Mouse (Mus musculus) hindbrain, embryonic 14.5 days (tissue): ENCODE results near the gene Heg1. TPM values are rescaled to one million over a fixed set of nuclear protein-coding genes. Genes with fewer than 3 reads are reported as not detected.
A peak's percentile ranks its signal among the peaks of the same experiment; 100 is the strongest.

Experiments
- ATAC-seq: fragments of 200-750 bp; cut with Nextera tagmentation; 2 replicates; pipeline ENCODE4 v1.8.0; 2017; ENCODE audit warnings: moderate number of reproducible peaks, mild to moderate bottlenecking, moderate TSS enrichment, moderate library complexity; ENCODE audit not compliant: low FRiP score
- DNase-seq: peaks from one replicate; pipeline ENCODE4 v3.0.0-alpha.2; 2015; ENCODE audit warnings: low spot score
- H3K27ac ChIP-seq: fragments of 300-500 bp; sonication (generic); 2 replicates; pipeline ENCODE4 v1.5.1; 2014; ENCODE audit warnings: mild to moderate bottlenecking, moderate library complexity
- H3K27me3 ChIP-seq: fragments of 300-500 bp; sonication (generic); 2 replicates; pipeline ENCODE4 v1.6.1; 2014; ENCODE audit warnings: mild to moderate bottlenecking, low read length, mixed read lengths; ENCODE audit not compliant: control insufficient read depth, insufficient read depth
- H3K36me3 ChIP-seq: fragments of 300-500 bp; sonication (generic); replicated peaks from 2 replicates; pipeline ENCODE4 v1.6.1; 2014; ENCODE audit not compliant: control insufficient read depth, insufficient read depth
- H3K4me1 ChIP-seq: fragments of 300-500 bp; sonication (generic); replicated peaks from 2 replicates; pipeline ENCODE4 v1.6.1; 2014; ENCODE audit warnings: antibody characterized with exemption, low read length, mixed read lengths; ENCODE audit not compliant: control insufficient read depth, insufficient read depth
- H3K4me2 ChIP-seq: fragments of 300-500 bp; sonication (generic); replicated peaks from 2 replicates; pipeline ENCODE4 v1.6.1; 2014; ENCODE audit warnings: mild to moderate bottlenecking, moderate library complexity
- H3K4me3 ChIP-seq: fragments of 300-500 bp; sonication (generic); replicated peaks from 2 replicates; pipeline ENCODE4 v1.5.1; 2014; ENCODE audit warnings: mild to moderate bottlenecking, low read length
- H3K9ac ChIP-seq: fragments of 300-500 bp; sonication (generic); 2 replicates; pipeline ENCODE4 v1.6.1; 2014
- H3K9me3 ChIP-seq: fragments of 300-500 bp; sonication (generic); 2 replicates; pipeline ENCODE4 v1.6.1; 2016; ENCODE audit warnings: low read length; ENCODE audit not compliant: control insufficient read depth
- WGBS: fragments of 180-500 bp; shearing (Covaris S2); extraction: QIAGEN DNeasy Blood & Tissue Kit; methylation state at CpG from one replicate; pipeline ENCODE4 v1.1.7; 2014; 5-methylcytosine and 5-hydroxymethylcytosine counted together
- polyA plus RNA-seq: library from polyadenylated mRNA; unstranded; fragments of >200 nt; fragmentation: Nextera tagmentation; extraction: Ambion mirVana; gene quantifications from 2 replicates; pipeline ENCODE4 v1.2.1, GENCODE M21; 2014

Heg1 gene
- polyA plus RNA-seq, 1 experiment from 2014 or later = 10.7 TPM

DNA sequence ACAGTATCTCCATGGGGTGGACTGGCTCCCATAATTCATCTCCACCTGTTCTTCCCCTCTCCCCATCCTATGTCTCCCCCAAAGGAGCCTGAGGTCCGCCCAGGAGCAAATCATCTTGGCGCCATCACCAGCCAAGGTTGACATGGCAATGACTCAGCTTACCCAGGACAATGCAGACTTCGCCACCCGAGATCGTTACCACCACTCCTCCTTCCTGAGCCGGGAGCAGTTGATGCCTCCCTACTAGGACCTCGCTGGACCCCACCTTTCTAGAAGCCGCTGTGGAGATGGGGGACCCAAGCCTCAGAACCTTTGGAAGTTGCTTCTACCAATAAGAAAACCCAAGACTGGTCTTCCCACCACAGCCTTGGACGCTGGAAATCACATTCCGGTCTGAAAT is 21.3 kb upstream of the Heg1 start:
- Histone ChIP-seq H3K9me3 (no peaks in the 10 kb centered on the region), H3K36me3 (no peaks in the 10 kb centered on the region), H3K4me3 (no peak overlapping the region), H3K27ac (no peak overlapping the region), H3K27me3 (no peaks in the 10 kb centered on the region), H3K4me2 (no peak overlapping the region), H3K9ac (no peak overlapping the region), H3K4me1 (no peaks in the 10 kb centered on the region)
- 97% methylated on average over 10 of the region's 10 CpGs for WGBS
- DNase-seq (no peak), ATAC-seq (no peak)

DNA sequence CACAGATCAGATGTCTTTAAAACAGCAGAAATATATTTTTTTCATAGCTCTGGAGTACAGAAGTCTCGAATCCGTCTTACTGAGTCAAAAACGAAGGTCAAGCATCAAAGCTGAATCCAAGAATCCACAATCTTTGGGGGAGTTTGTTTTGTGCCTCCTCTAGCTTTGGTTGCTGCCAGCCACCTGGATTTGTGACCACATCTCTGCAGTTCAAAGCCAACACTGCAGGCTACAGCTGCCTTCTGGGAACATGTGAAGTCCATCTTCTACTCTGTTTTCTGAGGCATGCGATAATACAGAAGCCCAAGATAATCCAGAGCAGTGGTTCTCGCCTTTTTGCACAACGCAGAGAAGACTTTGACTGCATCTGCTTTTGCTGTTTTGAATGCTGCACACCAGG is 17.9 kb upstream of the Heg1 start:
- no peak for DNase-seq
- H3K9me3 ChIP-seq = no peaks in the 10 kb centered on the region
- no peak for ATAC-seq
- H3K9ac ChIP-seq = no peak overlapping the region
- no peaks in the 10 kb centered on the region for H3K27me3 ChIP-seq
- no peak overlapping the region for H3K27ac ChIP-seq
- H3K4me3 ChIP-seq = no peak overlapping the region
- H3K4me1 ChIP-seq = no peaks in the 10 kb centered on the region
- H3K36me3 ChIP-seq = no peaks in the 10 kb centered on the region
- 90% methylated on average over 6 of the region's 6 CpGs for WGBS
- H3K4me2 ChIP-seq = no peak overlapping the region

DNA sequence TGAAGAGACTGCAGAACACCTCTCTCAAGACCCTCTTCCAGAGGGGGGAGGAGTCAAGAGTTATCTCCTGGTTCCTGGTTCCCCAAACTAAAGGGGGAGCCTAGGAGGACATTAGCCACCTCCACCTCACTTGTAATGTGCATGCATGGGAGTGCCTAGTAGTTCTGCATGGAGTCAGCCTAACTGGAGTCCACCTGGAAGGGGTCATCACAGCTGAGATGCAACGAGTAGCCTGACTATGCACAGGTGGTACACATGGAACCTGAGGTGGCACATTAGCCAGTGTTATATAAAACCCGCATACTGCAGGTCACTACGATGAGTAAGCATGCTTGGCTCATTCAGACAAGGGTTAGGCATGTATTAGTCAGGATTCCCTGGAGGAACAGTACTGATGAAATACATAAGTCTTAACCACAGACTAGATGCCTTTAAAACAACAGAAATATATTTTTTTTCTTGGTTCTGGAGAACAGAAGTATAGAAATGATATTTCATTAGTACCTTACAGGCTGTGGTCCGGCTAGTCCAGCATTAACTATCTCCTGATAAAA is 17.1 kb upstream of the Heg1 start:
- Histone ChIP-seq H3K4me3 (no peak overlapping the region), H3K4me1 (no peaks in the 10 kb centered on the region), H3K9ac (no peak overlapping the region), H3K36me3 (no peaks in the 10 kb centered on the region), H3K27ac (no peak overlapping the region), H3K4me2 (no peak overlapping the region), H3K27me3 (no peaks in the 10 kb centered on the region), H3K9me3 (no peaks in the 10 kb centered on the region)
- DNase-seq (no peak), ATAC-seq (no peak)
- WGBS = 90% methylated on average over 4 of the region's 4 CpGs

DNA sequence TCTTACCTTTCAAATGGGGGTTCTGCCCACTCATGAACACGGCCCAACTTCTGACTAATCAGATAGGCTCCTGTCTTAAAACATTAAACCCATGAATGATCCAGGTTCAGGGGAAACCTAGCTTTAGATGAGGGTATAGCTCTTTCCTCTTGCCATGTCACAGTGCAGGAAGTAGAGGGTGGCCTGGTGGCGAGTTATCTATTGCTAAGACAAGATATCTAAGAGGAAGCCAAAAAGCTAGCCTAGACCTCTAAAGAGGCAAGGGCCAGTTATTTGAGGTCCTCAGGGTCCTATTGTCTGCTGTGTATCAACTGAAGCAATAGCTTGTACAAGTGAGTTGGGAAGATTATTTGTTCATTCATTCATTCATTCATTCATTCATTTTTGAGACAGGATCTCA is 15.7 kb upstream of the Heg1 start:
- no peak for DNase-seq
- no peaks in the 10 kb centered on the region for H3K9me3 ChIP-seq
- peaks cover 2% of the 10 kb centered on the region; the same call in 1 of the 2 replicates for H3K4me1 ChIP-seq
- no peak overlapping the region for H3K4me2 ChIP-seq
- H3K27ac ChIP-seq = no peak overlapping the region
- H3K27me3 ChIP-seq = no peaks in the 10 kb centered on the region
- no peak for ATAC-seq
- WGBS = 96% methylated on average over 2 of the region's 2 CpGs
- H3K4me3 ChIP-seq = no peak overlapping the region
- no peak overlapping the region for H3K9ac ChIP-seq
- H3K36me3 ChIP-seq = no peaks in the 10 kb centered on the region

DNA sequence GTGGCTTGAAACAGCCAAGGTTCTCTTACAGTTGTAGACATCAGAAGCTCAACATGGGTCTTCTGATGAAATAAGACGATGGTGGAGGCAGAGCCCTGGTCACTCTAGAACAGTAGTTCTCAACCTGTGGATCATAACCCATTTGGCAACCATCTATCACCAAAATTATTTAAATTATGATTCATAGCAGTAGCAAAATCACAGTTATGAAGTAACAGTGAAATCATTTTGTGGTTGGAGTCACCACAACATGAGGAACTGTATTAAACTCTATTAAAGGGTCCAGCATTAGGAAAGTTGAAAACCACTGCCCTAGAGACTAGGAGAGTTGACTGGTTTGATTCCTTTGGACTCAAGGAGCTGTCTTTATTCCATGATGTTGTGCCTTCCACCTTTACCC is 15.1 kb upstream of the Heg1 start:
- no peaks in the 10 kb centered on the region for H3K9me3 ChIP-seq
- H3K27ac ChIP-seq = no peak overlapping the region
- no peak for ATAC-seq
- 86% methylated on average over 1 of the region's 1 CpGs for WGBS
- H3K27me3 ChIP-seq = no peaks in the 10 kb centered on the region
- no peak overlapping the region for H3K4me3 ChIP-seq
- peaks cover 6% of the 10 kb centered on the region; the same call in 1 of the 2 replicates for H3K4me1 ChIP-seq
- no peak overlapping the region for H3K9ac ChIP-seq
- DNase-seq = no peak
- H3K36me3 ChIP-seq = no peaks in the 10 kb centered on the region
- no peak overlapping the region for H3K4me2 ChIP-seq

DNA sequence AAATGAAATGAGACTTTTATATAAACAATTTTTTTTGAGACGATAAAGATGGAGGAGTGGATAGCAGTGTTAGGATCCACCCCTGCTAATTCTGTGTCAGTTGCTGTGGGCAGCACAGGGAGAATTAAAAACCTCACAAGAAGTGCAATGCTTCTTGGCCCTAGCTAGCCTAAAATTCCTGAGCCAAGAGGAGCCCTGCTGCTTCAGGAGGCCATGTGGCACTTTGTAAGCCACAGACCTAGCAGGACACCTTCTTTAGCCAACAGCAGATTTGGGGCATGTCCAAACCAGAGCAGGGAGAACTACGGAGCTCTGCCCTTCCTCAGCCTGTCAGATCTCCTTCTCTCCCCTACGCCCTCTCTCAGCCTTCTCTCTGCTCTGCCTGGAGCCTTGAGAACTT is 13.8 kb upstream of the Heg1 start:
- DNase-seq (no peak), ATAC-seq (no peak)
- H3K9ac ChIP-seq = no peak overlapping the region
- no peaks in the 10 kb centered on the region for H3K9me3 ChIP-seq
- 0 out of 2 replicates have a peak overlapping the region, but pooled peaks have one; percentile 14 for H3K27ac ChIP-seq
- WGBS = 77% methylated on average over 3 of the region's 3 CpGs
- no peak overlapping the region for H3K4me2 ChIP-seq
- H3K4me1 ChIP-seq = peaks cover 6% of the 10 kb centered on the region; the same call in 1 of the 2 replicates
- no peaks in the 10 kb centered on the region for H3K27me3 ChIP-seq
- H3K4me3 ChIP-seq = no peak overlapping the region
- H3K36me3 ChIP-seq = no peaks in the 10 kb centered on the region

DNA sequence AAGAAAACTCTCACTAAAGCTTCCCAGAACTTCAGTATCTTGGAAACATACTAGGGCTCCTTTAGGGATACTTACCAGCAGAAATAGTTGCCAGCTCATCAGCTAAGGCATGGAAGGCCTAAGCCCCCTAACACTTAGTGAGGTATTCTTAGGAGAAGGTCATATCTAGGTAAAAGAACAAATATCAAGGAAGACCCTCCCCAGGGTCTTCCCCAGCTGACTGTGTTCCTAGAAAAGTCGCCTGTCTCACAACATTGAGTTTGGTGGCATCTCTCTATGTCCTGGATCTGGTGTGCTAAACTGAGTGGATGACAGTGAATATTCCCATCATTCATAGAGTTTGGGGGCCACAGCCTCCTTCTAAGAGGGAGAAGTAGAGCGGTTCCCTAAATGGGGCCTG is 13.2 kb upstream of the Heg1 start:
- Histone ChIP-seq H3K9me3 (no peaks in the 10 kb centered on the region), H3K27me3 (no peaks in the 10 kb centered on the region), H3K4me3 (no peak overlapping the region), H3K4me1 (peaks cover 6% of the 10 kb centered on the region; the same call in 1 of the 2 replicates), H3K4me2 (no peak overlapping the region), H3K27ac (no peak overlapping the region), H3K36me3 (no peaks in the 10 kb centered on the region), H3K9ac (no peak overlapping the region)
- DNase-seq = no peak
- no peak for ATAC-seq
- 97% methylated on average over 2 of the region's 2 CpGs for WGBS

DNA sequence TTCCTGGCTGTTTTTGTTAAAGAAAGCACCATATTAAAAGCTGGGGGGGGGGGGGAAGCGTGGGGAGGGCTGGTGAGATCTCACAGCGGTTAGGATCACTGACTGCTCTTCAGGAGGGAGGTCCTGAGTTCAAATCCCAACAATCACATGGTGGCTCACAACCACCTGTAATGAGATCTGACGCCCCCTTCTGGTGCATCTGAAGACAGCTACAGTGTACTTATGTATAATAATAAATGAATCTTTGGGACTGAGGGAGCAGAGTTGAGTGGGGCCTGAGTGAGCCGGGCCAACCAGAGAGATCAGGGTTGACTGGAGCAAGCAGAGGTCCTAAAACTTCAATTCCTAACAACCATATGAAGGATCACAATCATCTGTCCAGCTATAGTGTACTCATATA is 12.0 kb upstream of the Heg1 start:
- no peaks in the 10 kb centered on the region for H3K9me3 ChIP-seq
- no peak overlapping the region for H3K4me2 ChIP-seq
- no peak overlapping the region for H3K4me3 ChIP-seq
- DNase-seq = no peak
- no peaks in the 10 kb centered on the region for H3K27me3 ChIP-seq
- no peak for ATAC-seq
- no peaks in the 10 kb centered on the region for H3K36me3 ChIP-seq
- H3K4me1 ChIP-seq = peaks cover 6% of the 10 kb centered on the region; the same call in 1 of the 2 replicates
- H3K27ac ChIP-seq = no peak overlapping the region
- 95% methylated on average over 3 of the region's 4 CpGs for WGBS
- H3K9ac ChIP-seq = no peak overlapping the region

DNA sequence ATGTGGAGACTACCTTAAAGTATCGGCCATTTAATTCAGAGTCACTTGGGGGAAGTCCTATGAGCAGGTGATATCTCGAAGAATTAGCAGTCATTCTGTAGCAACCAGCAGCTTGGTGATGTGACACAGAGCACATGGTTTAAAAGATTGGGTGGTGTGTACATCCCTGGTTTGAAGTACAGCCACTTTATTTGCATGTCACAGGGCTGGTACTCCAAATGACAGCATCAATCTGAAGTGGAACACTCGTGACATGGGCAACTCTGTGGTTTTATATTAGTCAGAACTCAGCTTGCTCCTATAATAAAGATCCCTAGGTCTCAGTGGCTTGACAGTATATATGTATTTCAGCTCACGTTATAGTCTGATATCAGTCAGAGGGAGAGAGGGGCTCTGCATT is 11.5 kb upstream of the Heg1 start:
- ATAC-seq = no peak
- Histone ChIP-seq H3K36me3 (no peaks in the 10 kb centered on the region), H3K4me1 (peaks cover 6% of the 10 kb centered on the region; the same call in 1 of the 2 replicates), H3K27me3 (no peaks in the 10 kb centered on the region), H3K4me3 (no peak overlapping the region), H3K9ac (no peak overlapping the region), H3K4me2 (no peak overlapping the region), H3K9me3 (no peaks in the 10 kb centered on the region), H3K27ac (no peak overlapping the region)
- no peak for DNase-seq
- WGBS = 94% methylated on average over 4 of the region's 4 CpGs
